Mouse (Mus musculus) erythroid progenitor cell, adult 5-6 weeks (primary cell): Measurements from ENCODE around the gene Anp32a. TPM values are rescaled to one million over a fixed set of nuclear protein-coding genes. Genes with fewer than 3 reads are reported as not detected.

Experiments
- ATAC-seq: replicated peaks from 2 replicates; pipeline ENCODE4 v1.8.0; 2016; ENCODE audit warnings: moderate number of reproducible peaks, mild to moderate bottlenecking, moderate TSS enrichment, inconsistent platforms; ENCODE audit not compliant: poor library complexity, low FRiP score, severe bottlenecking
- total RNA-seq, 2 experiments: library from RNA; stranded (forward) in 1 of 2; stranded (reverse) in 1 of 2; fragments of 150-400 nt in 1 of 2; fragments of 186-747, 209-891 nt in 1 of 2; gene quantifications; 2 replicates each; pipeline versions ENCODE4 v1.2.3 to v1.2.4; 2015 to 2017; ENCODE audit warnings: low replicate concordance in 2 of 2

The Anp32a gene
- total RNA-seq, 2 experiments from 2014 or later, result 141 to 162 TPM

GRCm38 (mm10) chr9:62393531-62393930, 52.4 kb downstream of the Anp32a start:
- no peak for ATAC-seq

- ATAC-seq, result no peak
These were observed 53.1 kb downstream of the Anp32a start for GRCm38 (mm10) chr9:62394163-62394562.

GRCm38 (mm10) chr9:62400531-62401170, 59.6 kb downstream of the Anp32a start:
- ATAC-seq, result no peak

GRCm38 (mm10) chr9:62401589-62401988, 60.5 kb downstream of the Anp32a start:
- ATAC-seq, result no peak

- ATAC-seq, result no peak
These were observed 65.4 kb downstream of the Anp32a start for GRCm38 (mm10) chr9:62406423-62407013.

- no peak for ATAC-seq
These were observed 66.5 kb downstream of the Anp32a start for GRCm38 (mm10) chr9:62407357-62408146.

GRCm38 (mm10) chr9:62418742-62419141, 77.6 kb downstream of the Anp32a start:
- ATAC-seq, result no peak

- ATAC-seq, result no peak
These were observed 79.3 kb downstream of the Anp32a start for GRCm38 (mm10) chr9:62420261-62420917.

- ATAC-seq, result peak; percentile 77
These were observed 79.9 kb downstream of the Anp32a start for GRCm38 (mm10) chr9:62421027-62421426.

GRCm38 (mm10) chr9:62421911-62422310, 80.8 kb downstream of the Anp32a start:
- ATAC-seq, result no peak

- no peak for ATAC-seq
These were observed 81.8 kb downstream of the Anp32a start for GRCm38 (mm10) chr9:62422926-62423325.

- no peak for ATAC-seq
These were observed 82.8 kb downstream of the Anp32a start for GRCm38 (mm10) chr9:62423871-62424270.

GRCm38 (mm10) chr9:62425265-62425664, 84.2 kb downstream of the Anp32a start:
- no peak for ATAC-seq

- ATAC-seq, result no peak
These were observed 84.9 kb downstream of the Anp32a start for GRCm38 (mm10) chr9:62426021-62426420.

GRCm38 (mm10) chr9:62426531-62426930, 85.4 kb downstream of the Anp32a start:
- ATAC-seq, result no peak

GRCm38 (mm10) chr9:62427010-62427409, 85.9 kb downstream of the Anp32a start:
- ATAC-seq, result no peak

Other genes with a start within 250 kb of the Anp32a start
- gene Glce, start 218.6 kb upstream of the Anp32a start, total RNA-seq (2015; ENCODE audit: low replicate concordance), result 0.42 and 0.72 TPM in 2 replicates
- gene Glce, start 218.6 kb upstream of the Anp32a start, total RNA-seq (2017; ENCODE audit: low replicate concordance), result 0.08 and 2.1 TPM in 2 replicates
- not detected in 2 replicates for gene Spesp1, start 59.1 kb upstream of the Anp32a start, total RNA-seq (2015; ENCODE audit: low replicate concordance)
- gene Spesp1, start 59.1 kb upstream of the Anp32a start, total RNA-seq (2017; ENCODE audit: low replicate concordance), result not detected in 2 replicates
- gene Coro2b, start 195.8 kb downstream of the Anp32a start, total RNA-seq (2015; ENCODE audit: low replicate concordance), result not detected in 2 replicates
- 0.13 TPM in 1 of 2 replicates, not detected in the other for gene Coro2b, start 195.8 kb downstream of the Anp32a start, total RNA-seq (2017; ENCODE audit: low replicate concordance)